Mouse (Mus musculus) left cerebral cortex, adult 11 months (tissue): ENCODE measurements around the gene Atxn7l2.
A peak's percentile ranks its signal among the peaks of the same experiment; 100 is the strongest.

Experiments
- DNase-seq: peaks from one replicate; pipeline ENCODE4 v3.0.0; 2022; ENCODE audit warnings: low spot score

Gene Atxn7l2

DNA sequence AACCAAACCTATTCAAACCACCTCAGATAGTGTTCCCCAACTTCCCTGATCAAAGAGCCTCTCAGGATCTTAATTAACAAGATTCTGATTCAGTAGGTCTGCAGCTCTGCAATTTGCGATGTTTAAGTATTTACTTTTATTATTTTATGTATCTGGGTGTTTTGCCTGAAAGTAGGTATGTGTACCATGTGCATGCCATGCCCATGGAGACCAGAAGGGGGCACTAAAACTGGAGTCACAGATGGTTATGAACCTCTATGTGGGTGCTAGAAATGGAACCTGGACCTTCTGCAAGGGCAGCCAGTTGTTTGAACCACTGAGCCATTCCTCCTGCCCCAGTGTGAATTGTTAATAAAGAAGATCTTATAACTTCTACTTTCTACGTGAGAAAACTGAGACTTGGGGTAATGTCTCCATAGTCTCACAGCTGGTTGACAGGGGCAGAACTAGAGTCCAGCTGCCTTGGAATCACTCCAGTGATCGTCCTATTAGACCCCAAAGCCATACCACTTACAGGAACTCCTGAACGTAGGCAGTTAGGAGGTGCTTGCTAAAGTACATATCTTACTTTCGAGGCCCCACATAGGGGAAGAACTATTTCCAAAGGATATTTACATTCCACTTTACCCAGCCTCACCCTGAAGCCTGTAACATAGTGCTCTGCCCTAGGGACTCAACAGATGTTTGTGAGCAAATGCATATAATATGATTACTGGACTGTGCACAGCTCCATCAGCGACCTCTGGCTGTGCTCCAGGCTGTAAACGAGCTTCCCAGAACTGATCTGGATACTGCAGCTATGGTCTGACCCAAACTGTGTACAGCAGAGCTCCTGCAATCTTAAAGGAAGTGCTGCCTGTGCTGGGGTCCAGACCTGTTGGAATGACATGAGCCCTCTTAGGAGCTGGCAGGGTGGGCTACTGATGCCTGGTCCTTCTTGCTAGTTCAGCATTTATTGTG lies 31.7 kb downstream of the Atxn7l2 start:
- no peak for DNase-seq

DNA sequence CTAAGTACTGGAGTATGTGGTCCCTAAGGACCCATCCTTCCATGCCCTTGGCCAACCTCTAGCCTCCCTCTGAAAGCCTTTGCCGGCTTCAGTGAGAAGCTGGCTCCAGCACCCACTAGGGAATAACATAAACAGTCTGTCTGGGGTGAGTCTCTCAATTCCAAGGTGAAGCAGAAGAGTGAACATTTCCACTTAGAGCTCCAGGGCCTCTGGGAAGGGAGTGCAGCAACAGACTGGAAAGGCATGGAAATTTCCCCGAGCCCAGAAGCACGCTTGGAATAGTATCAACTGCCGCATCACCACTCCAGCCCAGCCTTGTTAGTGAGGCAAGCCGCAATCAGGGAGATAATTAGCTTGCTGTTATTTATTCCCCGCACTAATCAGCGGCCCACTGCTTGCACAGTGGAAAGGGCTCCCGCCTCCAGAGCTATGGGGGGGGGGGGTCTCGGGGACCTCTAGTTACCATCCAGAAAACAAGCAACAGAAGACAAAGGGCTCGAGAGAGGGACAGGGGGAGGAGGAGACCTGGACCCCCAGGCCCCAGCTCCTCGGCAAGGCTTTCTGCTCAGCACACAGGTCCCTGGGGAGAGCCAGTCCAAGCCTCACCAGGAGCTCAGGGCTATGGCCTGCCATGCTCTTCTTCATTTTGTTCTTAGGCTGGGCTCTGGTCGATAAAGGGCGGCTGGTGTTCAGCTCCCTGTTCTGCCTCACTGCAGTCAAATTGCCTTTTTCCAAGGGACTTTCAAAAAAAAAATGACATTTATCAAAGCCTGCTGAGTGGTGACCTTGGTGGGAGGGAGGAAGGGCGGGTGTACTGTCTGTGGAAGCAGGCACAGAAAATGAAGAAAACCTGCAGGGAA lies 35.8 kb downstream of the Atxn7l2 start:
- DNase-seq, result peak; percentile 67

DNA sequence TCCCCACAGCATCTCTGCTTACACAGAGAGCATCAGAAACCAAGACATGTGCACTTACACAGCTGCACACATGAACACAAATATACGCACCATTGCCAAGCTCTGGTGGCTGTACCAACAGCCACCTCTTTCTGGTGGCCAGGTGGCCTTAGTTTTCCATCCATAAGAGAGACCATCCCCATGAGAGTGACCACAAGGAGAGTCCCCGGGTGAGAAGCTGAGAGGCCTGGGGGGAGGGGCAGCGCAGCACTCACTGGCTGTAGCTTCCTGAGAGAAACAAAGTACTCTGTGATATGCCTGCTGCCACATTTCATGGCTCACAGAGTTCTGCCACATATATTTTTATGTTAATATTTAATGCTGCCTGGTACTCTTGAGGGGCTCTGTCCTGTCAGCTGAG lies 41.5 kb downstream of the Atxn7l2 start:
- no peak for DNase-seq

DNA sequence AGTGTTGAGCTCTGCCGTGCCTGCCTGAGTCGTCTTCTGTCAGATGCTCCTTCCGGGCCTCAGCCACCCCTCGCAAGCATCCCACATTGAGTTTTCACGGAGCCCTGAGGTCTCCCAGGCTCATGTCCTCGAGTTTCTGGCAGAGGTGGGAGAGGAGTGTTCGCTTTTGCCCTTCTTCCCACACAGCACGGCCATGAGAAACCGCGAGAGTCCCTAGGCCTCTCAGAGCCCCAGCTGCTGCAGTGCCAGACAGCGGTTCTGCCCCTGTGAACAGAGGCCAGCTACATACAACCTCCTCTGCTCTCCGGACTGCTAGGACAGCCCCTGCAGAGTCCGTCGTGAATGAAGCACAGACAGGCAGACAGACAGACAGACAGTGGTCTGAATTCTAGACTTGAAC lies 43.2 kb downstream of the Atxn7l2 start:
- DNase-seq, result no peak

DNA sequence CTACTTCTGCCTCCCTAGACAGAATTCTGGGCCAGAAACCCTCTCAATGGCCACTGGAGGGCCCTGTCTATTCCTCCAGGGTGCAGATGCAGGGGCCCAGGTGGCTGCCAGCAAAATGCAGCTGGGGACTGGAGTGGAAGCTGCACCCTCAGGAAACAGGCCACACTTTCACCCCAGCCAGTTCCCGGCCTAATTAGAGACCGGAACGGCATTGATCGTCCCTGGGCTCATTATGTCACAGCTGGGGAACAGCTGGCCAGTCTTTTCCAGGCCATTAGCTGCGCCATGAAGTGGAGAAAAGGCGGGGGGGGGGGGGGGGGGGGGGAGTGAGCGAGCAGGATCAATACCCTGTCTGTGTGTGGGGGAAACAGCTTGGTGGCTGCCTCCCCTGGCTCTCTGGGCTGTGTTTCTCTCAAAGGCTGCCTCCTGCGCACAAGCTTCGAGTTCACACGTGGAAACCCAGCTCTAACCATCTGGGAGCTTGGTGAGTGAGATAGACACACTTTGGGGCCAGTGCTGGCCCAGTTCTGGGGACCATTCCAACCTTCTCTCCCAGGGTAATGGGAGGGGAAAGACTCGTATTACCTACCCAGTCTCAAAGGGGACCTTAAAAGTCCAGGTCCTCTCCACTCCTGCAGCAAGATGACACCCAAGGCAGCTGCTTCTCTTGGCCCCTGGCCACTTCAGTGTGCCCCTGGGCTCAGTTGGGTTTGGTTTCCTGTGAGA lies 44.1 kb downstream of the Atxn7l2 start:
- no peak for DNase-seq

DNA sequence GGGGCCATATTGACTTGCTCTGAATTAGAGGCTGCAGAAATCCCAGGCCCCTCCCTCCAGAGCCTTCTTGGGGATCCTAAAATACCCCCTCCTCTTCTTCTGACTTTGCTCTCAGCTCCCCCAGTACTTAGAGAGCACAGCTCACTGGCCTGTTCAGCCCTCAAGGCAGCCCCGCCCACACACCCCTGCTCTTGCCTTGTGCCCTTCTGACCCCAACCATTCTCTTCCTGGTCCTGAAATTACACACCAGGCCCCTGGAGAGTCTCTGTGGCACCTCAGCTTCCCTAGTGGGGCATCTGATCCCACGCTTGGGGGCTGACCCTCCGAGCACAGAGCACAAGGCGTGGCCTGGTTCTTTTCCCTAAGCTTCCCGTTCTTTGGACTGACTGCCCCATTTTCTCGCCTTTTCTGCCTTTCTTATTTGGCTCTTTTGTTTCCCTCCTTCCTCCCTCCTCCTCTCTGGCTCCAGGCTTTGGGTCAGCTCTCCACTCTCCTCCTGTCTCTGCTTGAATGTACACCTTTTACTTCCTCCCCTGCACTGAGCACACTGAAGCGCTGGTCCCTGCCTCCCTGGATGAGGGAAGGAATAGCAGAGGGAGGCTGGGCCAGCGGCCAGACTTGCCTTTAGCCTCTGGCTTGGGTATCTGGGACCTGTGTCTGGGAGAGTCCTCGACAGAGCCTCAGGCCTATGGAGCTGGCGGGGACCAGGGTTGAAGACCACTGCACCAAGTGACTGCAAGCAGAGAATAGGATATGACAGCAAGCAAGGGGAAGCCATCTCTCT lies 45.0 kb downstream of the Atxn7l2 start:
- no peak for DNase-seq

DNA sequence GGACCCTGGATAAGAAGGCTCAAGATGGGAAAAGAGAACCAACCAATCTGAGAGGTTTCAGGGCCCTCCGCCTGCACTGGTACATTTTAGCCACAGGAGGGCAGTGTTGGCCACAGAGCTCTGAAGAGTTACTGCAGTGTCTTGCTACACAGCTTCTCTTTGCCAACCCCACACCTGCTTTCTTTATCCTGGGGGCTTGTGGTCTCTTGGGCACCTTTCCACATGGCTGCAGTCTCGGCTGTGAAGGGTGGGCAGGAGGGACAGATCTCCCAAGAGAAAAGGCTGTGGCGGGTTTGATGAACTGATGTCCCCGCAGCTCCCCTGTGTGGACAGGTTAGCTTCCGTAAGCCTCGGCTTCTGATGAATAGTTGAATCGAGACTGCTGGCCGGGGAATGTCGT lies 45.9 kb downstream of the Atxn7l2 start:
- DNase-seq, result peak; percentile 83

DNA sequence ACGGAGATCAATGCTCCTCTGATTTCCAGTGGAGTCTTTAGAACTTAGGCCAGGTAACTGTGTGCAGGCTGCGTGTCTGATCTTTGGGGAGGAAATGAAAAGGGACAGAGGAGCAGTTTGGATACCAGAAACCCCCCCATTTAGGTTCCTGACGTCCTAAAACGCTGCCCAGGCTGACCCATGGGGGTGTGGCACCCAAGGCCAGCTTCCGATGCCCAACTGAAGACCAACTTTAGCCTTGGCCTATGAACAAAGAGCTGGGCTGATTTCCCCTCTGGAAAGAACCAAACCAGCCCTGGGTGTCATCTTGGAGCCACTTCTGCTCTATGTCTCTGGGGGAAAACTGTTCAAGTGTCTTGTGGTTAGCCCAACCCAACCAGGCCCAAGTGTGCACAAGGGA lies 46.6 kb downstream of the Atxn7l2 start:
- no peak for DNase-seq

DNA sequence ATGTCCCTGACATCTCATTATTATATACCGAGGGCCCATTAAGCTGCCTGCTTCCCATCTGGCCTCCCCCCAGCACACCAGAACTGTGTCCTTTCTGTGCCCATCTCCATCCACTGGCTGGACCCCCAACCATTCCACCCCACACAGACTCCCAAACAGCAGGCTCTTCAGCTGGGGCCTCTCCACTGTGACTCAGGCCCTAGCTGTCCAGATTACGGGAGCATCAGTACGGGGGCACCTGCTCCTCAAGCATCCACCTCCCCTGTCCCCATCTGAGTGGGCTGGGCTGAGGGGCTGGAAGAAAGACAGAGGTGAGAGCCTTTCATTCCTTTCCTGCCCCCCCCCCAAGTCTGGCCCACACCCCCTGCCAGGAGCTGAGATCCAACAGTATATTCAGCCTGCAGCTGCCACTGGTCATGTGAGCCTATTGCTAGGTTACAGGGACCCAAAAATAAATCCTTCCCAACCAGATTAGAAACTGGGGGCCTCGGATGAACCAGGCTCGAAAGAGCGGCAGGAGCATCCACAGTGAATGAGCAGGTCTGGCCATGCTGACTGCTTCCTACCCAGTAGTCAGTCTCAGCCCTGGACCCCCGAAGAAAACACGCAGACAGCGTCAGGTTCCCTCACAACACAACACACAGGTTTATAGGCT lies 52.2 kb downstream of the Atxn7l2 start:
- peak; percentile 73 for DNase-seq

DNA sequence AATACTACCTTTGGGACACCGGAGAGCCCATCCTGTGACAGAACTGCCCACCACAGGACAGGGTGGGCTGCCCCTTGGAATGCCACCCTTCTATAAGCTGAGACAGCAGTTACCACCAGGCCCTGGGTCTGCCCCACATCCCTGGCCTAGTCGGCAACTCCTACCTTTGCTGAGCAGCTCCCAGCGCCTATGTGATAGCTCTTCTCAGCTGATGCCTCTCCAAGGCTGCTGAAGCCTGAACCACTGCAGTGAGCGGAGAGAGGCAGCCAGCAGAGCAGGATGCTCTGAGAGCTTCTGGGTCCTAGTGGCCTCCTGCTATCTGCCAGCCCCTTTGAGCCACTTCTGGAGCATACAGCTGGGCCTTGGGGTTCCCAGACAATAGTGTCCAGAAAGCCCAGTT lies 56.1 kb downstream of the Atxn7l2 start, which contains the start of gene Gpr61:
Gpr61 (minus strand) TSS at position 227 of the 400 bp plus-strand sequence.
- peak; percentile 69 for DNase-seq

DNA sequence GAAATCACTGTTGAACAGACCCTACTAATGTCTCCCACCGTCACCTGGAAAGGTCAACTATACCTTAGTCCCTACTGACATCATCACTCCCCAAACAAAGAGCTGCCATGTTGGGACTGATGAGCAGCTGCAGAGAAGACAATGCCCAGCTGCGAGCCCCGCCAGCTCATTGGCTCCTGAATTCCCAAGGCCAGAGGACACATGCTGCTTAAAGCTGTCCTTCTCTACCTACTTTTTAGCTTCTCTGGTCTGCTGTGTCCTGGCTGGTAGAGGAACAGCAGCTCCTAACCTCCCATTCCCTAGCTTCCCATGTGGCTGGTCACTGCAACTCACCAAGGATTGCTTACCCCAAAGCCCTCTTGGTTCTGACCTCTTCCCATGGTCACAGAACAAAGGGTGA lies 58.4 kb downstream of the Atxn7l2 start:
- DNase-seq, result no peak
